Mouse (Mus musculus) c-Kit-negative CD71-positive TER-119-positive erythroid progenitor cells, embryonic 14.5 days (primary cell): ENCODE data around the gene Tpm1.

Experiments used
- DNase-seq: peaks from one replicate; pipeline ENCODE4 v3.0.0-alpha.2; 2013; ENCODE audit warnings: low read depth, low spot score

The Tpm1 gene

GRCm38 (mm10) chr9:67046881-67047605 is 2.2 kb downstream of the Tpm1 start:
- DNase-seq = no peak

DNA sequence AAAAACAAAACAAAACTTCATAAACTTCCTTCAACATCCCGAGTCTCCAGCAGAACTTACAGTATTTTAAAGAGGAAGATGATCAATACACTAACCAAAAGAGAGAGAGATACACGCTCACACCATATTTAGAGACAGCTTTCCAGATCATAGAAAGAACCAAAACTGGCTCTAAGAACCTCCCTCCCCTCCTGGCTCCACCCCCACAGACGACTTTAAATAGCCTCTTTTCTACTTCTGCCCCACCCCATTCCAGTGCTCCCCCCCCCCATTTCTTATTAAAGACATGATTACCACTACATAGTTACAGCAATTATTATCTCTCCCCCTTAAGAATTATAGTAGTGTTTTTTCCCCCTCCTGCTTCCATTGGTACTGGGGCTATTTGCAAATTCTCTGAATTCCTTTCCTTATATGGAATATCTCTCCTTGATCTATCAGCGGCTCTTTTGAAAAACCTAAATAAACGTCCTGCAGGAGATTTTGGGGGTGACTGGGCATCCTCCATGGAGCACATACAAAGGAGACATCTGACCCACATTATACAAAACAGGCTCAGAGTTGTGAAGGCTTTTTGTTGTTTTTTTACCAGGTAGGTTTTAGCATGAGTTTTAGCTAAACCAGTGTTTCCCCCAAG is 3.1 kb downstream of the Tpm1 start:
- DNase-seq = no peak

GRCm38 (mm10) chr9:67045306-67045675 is 3.9 kb downstream of the Tpm1 start:
- DNase-seq = no peak

DNA sequence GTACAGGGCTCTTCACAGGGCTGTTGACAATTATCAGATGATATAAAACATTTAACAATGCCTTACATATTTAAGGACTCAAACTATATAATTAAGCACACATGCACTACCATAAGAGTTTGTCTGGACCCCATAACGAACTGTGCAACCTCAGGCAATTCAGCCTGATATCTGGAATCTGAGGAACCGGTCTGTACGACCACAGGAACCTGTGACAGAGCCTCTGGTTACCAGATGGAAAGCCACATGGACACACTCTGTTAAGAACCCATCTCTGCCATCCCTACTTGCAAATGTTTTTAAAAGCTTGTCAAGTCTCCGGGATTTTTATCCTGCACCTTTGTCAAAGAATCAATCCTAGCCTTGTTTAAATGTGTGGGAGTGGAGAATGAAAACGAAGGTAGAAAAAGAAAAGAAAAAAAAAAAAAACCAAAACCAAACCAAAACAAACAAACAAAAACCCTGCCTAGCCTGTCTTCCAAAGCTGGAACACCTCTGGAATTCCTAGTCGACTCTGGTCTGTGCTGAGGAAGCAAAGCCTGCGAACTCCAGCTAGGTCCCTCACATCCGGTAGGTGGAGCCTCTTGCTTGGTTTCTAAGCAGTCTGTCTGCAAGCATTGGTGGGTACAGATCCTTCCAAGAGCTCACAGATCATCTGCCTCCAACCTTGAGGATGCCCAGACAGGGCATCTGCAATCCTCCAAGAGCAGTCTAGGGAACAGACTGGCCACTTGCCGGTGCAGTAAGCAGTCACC is 4.5 kb downstream of the Tpm1 start:
- no peak for DNase-seq

GRCm38 (mm10) chr9:67043231-67044199 is 5.7 kb downstream of the Tpm1 start:
- peak; percentile 98 for DNase-seq

DNA sequence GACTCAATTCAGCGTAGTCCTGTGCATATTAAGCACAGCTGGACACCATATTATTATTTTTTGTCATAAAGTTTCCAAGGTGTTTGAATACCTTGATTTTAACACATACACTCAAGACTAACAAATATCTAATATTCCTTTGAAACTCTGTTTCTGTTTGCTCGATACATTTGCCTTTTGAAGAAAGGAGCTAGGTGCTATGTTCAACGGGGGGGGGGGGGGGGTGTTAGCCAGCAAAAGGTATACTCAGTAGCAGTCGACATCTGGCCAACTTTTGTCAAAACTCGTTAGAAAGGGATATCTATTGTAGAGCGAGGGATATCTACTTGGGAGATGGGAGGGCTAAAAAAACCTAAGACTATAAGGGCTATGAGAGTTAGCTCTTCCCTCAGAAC is 6.4 kb downstream of the Tpm1 start:
- no peak for DNase-seq

GRCm38 (mm10) chr9:67041840-67042812 is 7.1 kb downstream of the Tpm1 start:
- no peak for DNase-seq

DNA sequence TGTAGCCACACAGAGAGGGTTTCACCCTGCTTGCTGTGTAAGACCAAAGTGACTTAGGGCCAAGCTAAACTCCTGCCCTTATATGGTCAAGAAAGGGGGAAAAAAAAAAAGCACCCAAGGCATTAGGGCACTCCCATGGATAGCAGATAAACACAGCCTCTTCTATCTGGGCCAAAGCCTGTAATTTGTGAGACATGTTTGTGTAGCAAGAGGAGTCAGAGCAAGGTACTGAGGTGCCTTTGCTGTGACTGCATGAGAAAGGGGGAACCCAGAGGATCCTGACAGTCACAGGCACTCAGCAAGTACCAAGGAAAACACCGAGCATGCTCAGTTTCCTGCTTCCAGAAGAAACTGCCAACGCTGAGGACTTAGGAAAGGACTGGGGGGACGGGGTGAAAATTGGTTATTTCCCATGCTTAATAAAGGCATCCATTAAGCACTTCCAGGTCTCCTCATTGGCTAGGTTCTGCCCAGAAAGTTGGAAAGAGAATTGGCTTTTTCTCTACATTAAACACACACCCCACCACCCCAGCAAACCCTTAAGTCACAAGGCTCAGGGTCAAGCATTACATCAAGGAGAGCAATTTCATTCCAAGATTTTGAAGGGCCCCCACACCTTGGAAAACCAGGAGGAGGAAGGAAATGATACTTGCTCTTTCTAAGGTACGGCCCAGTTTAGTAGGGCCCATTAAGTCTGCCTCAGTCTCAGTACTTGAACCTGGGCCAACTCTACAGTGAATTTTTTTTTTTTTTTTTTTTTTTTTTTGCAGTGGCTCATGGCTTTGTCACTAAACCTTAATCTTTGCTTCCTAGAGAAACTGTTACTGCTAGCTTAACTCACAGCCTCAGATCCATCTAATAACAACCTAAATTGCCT is 8.0 kb downstream of the Tpm1 start:
- no peak for DNase-seq

GRCm38 (mm10) chr9:67039867-67040266 is 9.3 kb downstream of the Tpm1 start:
- DNase-seq = no peak

GRCm38 (mm10) chr9:67038686-67039085 is 10.5 kb downstream of the Tpm1 start:
- no peak for DNase-seq

- no peak for DNase-seq
Observed at GRCm38 (mm10) chr9:67037666-67038065, 11.5 kb downstream of the Tpm1 start.

DNA sequence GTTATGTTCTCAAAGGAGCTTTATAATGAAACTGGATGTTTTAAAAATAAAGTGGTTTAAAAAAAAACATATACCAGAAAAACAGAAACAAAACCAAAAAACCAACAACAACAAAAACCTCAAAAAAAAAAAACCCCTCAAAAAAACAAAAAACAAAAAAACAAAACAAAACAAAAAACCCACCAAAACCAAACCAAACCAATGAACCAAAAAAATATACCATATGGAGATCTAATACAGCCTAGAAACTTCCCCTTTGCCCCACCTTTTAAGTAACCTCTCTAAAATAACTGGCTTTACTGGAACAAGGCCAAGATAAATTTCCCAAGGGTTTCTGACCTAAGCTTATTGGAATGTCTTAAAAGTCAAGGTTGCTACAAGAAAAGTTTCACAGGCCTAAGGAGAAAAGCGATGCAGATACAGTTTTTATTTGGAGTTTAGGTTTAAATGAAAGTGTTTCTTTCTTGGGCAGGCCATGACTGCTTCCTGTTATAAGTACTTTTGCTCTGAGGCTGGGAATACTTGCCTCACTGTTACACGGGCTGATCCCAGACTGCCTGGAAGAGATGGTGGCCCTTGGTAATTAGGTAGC is 12.6 kb downstream of the Tpm1 start:
- DNase-seq = no peak

DNA sequence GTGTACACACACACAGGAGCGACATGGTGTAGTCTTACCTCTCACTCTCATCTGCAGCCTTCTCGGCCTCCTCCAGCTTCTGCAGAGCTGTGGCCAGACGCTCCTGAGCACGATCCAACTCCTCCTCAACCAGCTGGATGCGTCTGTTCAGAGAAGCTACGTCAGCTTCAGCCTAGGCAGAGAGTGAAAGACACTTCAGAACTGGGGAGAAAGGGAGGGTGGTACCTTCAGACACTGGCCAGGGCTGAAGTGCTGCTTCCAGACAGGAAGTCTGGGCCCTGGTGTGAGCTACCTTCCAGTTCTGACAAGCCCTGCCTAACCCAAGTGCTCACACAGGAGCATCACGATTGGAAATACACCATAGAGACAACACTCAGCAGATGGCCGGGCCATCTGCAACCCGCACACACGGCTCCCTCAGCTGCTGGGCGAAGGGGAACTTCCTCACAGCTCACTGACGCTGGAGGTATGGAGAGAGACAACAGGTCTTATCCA is 13.2 kb downstream of the Tpm1 start:
- DNase-seq = no peak

DNA sequence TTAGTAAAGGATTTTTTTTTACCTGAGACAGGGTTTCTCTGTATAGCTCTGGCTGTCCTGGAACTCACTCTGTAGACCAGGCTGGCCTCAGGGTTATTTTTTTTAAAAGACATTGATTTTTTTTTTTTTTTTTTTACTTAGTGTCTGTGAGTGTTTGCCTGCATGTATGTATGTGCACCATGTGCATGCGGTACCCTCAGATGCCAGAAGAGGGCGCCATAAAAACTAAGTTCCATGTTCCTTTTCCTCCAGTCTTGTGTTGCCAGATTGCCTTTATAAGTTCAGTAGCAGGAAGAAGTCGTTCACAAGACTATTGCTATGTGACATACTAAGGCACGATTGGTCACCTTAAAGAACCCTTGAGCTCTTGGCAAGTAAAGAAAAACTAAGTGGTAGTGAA is 14.5 kb downstream of the Tpm1 start:
- no peak for DNase-seq

- no peak for DNase-seq
Observed at GRCm38 (mm10) chr9:67033016-67033415, 16.2 kb downstream of the Tpm1 start.

- DNase-seq = no peak
Observed at GRCm38 (mm10) chr9:67032611-67033010, 16.6 kb downstream of the Tpm1 start.

DNA sequence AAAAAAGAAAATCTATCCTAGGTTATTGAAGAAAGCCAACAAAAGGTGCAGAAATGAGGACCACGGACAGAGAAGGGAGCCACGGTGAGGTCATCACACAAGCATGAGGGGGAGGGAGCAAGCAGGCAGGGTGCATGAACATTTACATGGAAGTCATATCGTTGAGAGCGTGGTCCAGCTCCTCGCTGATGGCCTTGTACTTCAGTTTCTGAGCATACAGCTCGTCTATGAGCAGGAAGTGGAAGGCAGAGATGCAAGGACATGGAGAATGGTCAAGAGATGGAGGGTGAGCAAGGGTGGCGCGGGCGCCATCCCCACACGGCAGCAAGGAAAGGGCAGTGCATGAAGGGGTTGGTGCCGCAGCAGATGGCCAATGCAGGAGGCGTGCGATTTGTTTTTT is 19.7 kb downstream of the Tpm1 start:
- DNase-seq = no peak

DNA sequence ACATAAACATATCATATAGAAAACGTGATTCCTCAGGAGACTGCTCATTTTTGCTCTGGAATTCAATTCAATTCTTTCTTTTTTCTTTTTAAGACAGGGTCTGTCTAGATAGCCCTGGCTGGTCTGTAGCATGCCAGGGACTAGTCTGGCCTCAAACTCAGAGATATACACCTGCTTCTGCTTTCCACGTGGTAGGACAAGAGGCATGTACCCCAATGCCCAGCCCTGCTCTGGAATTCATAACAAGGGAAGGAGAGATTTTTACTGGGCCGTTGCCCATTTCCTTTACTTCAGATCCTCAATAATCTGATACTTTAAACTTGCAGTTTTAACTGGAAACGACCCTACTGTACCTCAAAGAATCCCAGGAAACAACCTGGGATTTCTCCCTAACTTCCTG is 20.3 kb downstream of the Tpm1 start:
- no peak for DNase-seq
